Mouse (Mus musculus) G1E (cell line): ENCODE results near the gene Tspan3. TPM values are rescaled to one million over a fixed set of nuclear protein-coding genes. Genes with fewer than 3 reads are reported as not detected.

ENCODE experiments used
- ATAC-seq: 2 replicates; pipeline ENCODE4 v1.8.0; 2016; ENCODE audit warnings: mild to moderate bottlenecking; ENCODE audit not compliant: insufficient number of reproducible peaks, poor library complexity, low FRiP score, severe bottlenecking; ENCODE audit errors: extremely low read depth
- DNase-seq: peaks from one replicate; pipeline ENCODE4 v3.0.0; 2012; ENCODE audit warnings: low spot score
- H3K27me3 ChIP-seq: 2 replicates; pipeline ENCODE4 v1.6.1; 2012; ENCODE audit warnings: mild to moderate bottlenecking, low read length, inconsistent platforms; ENCODE audit not compliant: insufficient read depth
- H3K36me3 ChIP-seq: replicated peaks from 2 replicates; pipeline ENCODE3; 2012; ENCODE audit warnings: mild to moderate bottlenecking, inconsistent platforms
- H3K4me1 ChIP-seq: 2 replicates; pipeline ENCODE4 v1.6.1; 2012; ENCODE audit warnings: low read depth, low read length, inconsistent platforms, mixed read lengths; ENCODE audit not compliant: insufficient read depth
- H3K4me3 ChIP-seq: 2 replicates; pipeline ENCODE4 v1.5.1; 2012; ENCODE audit warnings: low read depth, mild to moderate bottlenecking, inconsistent platforms, low read length, moderate library complexity, mixed read lengths
- H3K9me3 ChIP-seq: replicated peaks from 2 replicates; pipeline ENCODE4 v1.6.1; 2012; ENCODE audit warnings: inconsistent platforms
- CTCF ChIP-seq: IDR thresholded peaks from 2 replicates; pipeline ENCODE4 v1.5.1; 2012; ENCODE audit warnings: low read depth, low read length, inconsistent platforms, mixed read lengths
- GATA1 ChIP-seq: IDR thresholded peaks from 2 replicates; pipeline ENCODE4 v1.6.1; 2012; ENCODE audit warnings: borderline replicate concordance, low read length, inconsistent platforms, mixed read lengths
- GATA2 ChIP-seq: IDR thresholded peaks from 2 replicates; pipeline ENCODE4 v1.6.1; 2012; ENCODE audit warnings: low read depth, low read length, inconsistent platforms, borderline replicate concordance
- POLR2AphosphoS5 ChIP-seq: IDR thresholded peaks from 2 replicates; pipeline ENCODE4 v1.6.1; 2012; ENCODE audit warnings: low read depth, low read length, inconsistent platforms; ENCODE audit not compliant: insufficient replicate concordance
- TAL1 ChIP-seq: conservative IDR thresholded peaks from 2 replicates; pipeline ENCODE4 v1.6.1; 2012; ENCODE audit warnings: low read depth, low read length, inconsistent platforms, mixed read lengths
- polyA plus RNA-seq: library from polyadenylated mRNA; stranded (reverse); fragments of >175 nt; gene quantifications from 2 replicates; pipeline ENCODE4 v1.2.3, GENCODE M21; 2012
- total RNA-seq, 2 experiments: library from RNA; stranded (forward) in 1 of 2; stranded (reverse) in 1 of 2; fragments of 200-1000 nt in 1 of 2; fragments of >200 nt in 1 of 2; fragmentation: Nextera tagmentation in 1 of 2; gene quantifications; 2 replicates each; pipeline ENCODE4 v1.2.3; 2014 to 2017

The Tspan3 gene
- total and polyA plus RNA-seq, 3 experiments, result 0.33 TPM; not detected in 2

DNA sequence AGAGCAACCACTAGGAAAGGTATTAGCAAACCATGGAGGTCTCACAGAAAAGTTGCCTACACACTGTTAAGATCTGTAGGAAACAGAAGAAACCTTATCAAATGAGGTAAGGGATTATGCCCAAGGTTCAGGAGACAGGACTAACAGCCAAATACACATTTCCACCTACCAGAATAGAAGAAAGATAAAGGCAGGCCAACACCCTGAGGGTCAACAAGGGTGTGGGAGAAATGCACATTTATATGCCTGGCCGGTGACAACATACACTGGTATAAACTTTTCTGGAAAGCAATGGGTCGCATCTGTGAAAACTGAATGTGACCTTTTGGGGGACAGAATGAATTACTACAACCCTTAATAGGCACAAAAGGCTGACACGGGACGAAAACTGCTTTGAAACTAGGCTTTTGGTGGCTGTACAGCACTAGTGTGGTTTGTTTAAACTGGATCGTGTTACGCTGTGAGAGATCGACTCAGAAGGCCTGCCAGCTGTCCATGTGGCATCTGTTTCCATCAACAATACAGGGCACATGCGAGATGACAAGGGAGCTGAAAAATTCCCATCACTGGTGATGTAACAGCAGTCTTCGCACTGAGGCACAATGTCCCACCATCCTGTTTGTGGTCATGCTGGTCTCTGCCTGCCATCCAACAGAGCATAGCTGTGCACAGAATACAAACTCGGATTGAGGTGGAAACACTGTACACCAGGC is 33.3 kb downstream of the Tspan3 start:
- H3K27me3 ChIP-seq, result peaks cover 7% of the 10 kb centered on the region; the same call in 1 of the 2 replicates
- H3K4me3 ChIP-seq, result no peak overlapping the region
- ATAC-seq (no peak), DNase-seq (no peak)
- H3K4me1 ChIP-seq, result no peaks in the 10 kb centered on the region
- H3K36me3 ChIP-seq, result no peaks in the 10 kb centered on the region
- no peaks in the 10 kb centered on the region for H3K9me3 ChIP-seq
- TF ChIP-seq GATA2 (no peak), GATA1 (no peak)

DNA sequence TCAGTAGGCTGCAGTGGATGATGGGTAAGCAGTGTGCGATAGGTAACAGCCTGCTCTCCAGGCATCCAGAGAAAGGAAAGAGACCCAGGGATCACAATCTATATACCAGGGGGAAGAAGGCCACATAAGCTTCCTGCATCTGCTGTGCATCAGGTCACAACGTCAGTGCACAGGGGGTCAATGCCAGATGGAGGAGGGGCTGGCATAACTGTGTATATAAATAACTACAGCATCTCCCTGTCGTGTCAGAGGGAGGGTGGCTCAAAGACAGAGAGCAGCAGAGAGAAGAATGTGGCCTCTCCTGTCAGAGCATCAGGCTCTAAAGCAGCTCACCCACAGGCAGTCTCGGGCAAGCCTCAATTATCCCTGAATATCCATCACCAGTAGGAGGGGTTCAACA is 34.7 kb downstream of the Tspan3 start:
- no peaks in the 10 kb centered on the region for H3K36me3 ChIP-seq
- ATAC-seq (no peak), DNase-seq (no peak)
- TF ChIP-seq GATA2, result no peak
- H3K4me1 ChIP-seq, result no peaks in the 10 kb centered on the region
- H3K9me3 ChIP-seq, result no peaks in the 10 kb centered on the region
- H3K27me3 ChIP-seq, result 0 out of 2 replicates have a peak, but pooled peaks cover 5% of the 10 kb centered on the region
- H3K4me3 ChIP-seq, result no peak overlapping the region

- Histone ChIP-seq H3K4me1 (no peaks in the 10 kb centered on the region), H3K36me3 (no peaks in the 10 kb centered on the region)
- ATAC-seq, result no peak
These were observed 35.3 kb downstream of the Tspan3 start for GRCm38 (mm10) chr9:56129951-56130350.

DNA sequence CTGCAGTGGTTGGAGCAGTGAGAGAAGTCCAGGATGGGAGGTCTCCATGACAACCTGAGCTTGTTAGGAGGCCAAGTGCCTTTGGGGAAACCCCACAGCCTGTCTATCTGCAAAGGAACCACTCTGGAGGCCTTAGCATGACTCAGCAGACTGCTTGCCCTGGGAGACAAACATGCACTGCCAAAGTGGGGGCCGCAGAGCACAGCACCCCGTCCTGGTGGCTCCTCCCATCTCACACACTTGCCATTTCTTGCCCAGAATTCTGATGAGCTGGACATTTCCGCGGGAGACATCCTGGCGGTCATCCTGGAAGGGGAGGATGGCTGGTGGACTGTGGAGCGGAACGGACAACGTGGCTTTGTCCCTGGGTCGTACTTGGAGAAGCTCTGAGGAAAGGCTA is 36.9 kb downstream of the Tspan3 start:
- Histone ChIP-seq H3K4me3 (no peak overlapping the region), H3K4me1 (no peaks in the 10 kb centered on the region), H3K27me3 (peaks cover 11% of the 10 kb centered on the region; the same call in 1 of the 2 replicates), H3K36me3 (no peaks in the 10 kb centered on the region), H3K9me3 (no peaks in the 10 kb centered on the region)
- TF ChIP-seq GATA2, result no peak
- no peak for TF ChIP-seq TAL1
- no peak for TF ChIP-seq CTCF
- no peak for TF ChIP-seq POLR2AphosphoS5
- ATAC-seq, result no peak
- DNase-seq, result no peak

More at GRCm38 (mm10) chr9:56129951-56130350, 35.3 kb downstream of the Tspan3 start:
- Histone ChIP-seq H3K4me3 (no peak overlapping the region), H3K27me3 (peaks cover 7% of the 10 kb centered on the region; the same call in 1 of the 2 replicates), H3K9me3 (no peaks in the 10 kb centered on the region)
- no peak for TF ChIP-seq GATA2
- no peak for TF ChIP-seq CTCF
- no peak for TF ChIP-seq TAL1
- TF ChIP-seq POLR2AphosphoS5, result no peak
- TF ChIP-seq GATA1, result no peak
- no peak for DNase-seq

DNA sequence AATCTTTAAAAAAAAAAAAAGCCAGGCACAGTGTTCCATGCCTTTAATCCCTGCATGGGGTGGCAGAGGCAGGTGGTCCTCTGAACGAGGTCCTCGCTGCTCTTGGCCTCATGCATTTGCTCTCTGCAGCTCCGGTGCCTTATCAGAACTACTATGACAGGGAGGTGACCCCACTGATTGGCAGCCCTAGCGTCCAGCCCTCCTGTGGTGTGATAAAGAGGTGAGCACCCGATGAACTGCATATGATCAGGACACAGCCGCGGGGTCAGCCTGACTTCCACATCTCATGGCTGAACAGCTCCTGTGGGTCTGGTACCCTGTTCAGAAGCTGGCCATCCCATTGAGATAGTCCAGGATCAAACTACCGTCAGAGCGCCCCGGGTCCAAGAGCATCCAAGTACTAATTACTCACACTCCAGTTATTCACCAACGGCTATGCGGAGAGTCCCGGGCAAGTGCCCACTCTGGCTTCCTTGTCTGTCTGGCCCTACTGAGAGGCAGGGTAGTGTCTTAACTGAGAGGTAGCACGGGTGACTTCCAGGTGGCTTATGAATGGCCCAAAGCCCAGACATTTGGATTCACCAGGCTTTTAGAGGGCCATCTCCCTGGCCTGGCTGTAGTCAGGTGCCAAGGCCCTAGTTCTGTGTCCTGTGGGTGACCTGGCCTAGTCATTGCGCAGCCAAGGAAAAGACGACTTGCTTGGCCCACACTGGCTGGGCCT is 38.7 kb downstream of the Tspan3 start:
- H3K4me1 ChIP-seq, result no peaks in the 10 kb centered on the region
- no peaks in the 10 kb centered on the region for H3K9me3 ChIP-seq
- H3K27me3 ChIP-seq, result peaks cover 9% of the 10 kb centered on the region; the same call in 1 of the 2 replicates
- H3K36me3 ChIP-seq, result no peaks in the 10 kb centered on the region
- DNase-seq, result no peak
- no peak for ATAC-seq
- H3K4me3 ChIP-seq, result no peak overlapping the region
- TF ChIP-seq CTCF (no peak), GATA2 (no peak), POLR2AphosphoS5 (no peak), GATA1 (no peak), TAL1 (no peak)

- no peak for TF ChIP-seq GATA2
- no peak for TF ChIP-seq CTCF
- TF ChIP-seq POLR2AphosphoS5, result no peak
- no peak for TF ChIP-seq GATA1
- no peak for TF ChIP-seq TAL1
- H3K9me3 ChIP-seq, result no peaks in the 10 kb centered on the region
- no peak for DNase-seq
- peaks cover 12% of the 10 kb centered on the region; the same call in 1 of the 2 replicates for H3K27me3 ChIP-seq
- H3K36me3 ChIP-seq, result no peaks in the 10 kb centered on the region
- H3K4me1 ChIP-seq, result no peaks in the 10 kb centered on the region
- H3K4me3 ChIP-seq, result no peak overlapping the region
- no peak for ATAC-seq
These were observed 40.7 kb downstream of the Tspan3 start for GRCm38 (mm10) chr9:56124561-56124960.
